Mouse (Mus musculus): ENCODE results near the gene Pcbp1. TPM values are rescaled to one million over a fixed set of nuclear protein-coding genes. Genes with fewer than 3 reads are reported as not detected.
A peak's percentile ranks its signal among the peaks of the same experiment; 100 is the strongest.

Pcbp1 gene
- polyA plus RNA-seq, 1 experiment from 2014 or later = 316 TPM

DNA sequence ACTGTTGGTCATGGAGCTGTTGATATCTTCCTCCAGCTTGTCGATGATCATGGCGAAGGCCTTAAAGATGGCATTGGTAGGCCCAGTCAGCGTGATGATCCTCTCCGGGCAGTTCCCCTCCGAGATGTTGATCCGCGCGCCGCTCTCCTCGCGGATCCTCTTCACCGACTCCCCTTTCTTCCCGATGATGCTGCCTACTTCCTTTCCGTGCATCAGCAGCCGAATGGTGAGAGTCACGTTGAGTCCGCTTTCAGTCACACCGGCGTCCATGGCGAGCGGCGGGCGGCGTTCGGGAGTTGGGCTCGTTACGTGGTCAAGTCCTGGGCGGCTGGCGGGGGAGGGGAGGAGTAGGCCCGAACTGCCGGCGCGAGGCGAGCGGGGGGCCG, 482 bp downstream of the Pcbp1 start:
- peak overlapping the region; percentile 95 for H3K4me3 ChIP-seq (replicated peaks; ENCODE audit: low read length)
- H3K4me2 ChIP-seq (replicated peaks) = peak overlapping the region; percentile 99
- no peaks in the 10 kb centered on the region for H3K9me3 ChIP-seq (ENCODE audit: control insufficient read depth, low read length)
- peaks cover 28% of the 10 kb centered on the region for H3K4me1 ChIP-seq (replicated peaks; ENCODE audit: control insufficient read depth, insufficient read depth, low read length)
- ATAC-seq (ENCODE audit: low FRiP score) (peak; percentile 25), DNase-seq (ENCODE audit: low spot score) (peak; percentile 47)
- peak overlapping the region; percentile 90 for H3K9ac ChIP-seq
- no peaks in the 10 kb centered on the region for H3K27me3 ChIP-seq (ENCODE audit: control insufficient read depth, insufficient read depth, low read length)
- peak overlapping the region; percentile 100 for H3K27ac ChIP-seq
- under 1% methylated on average over 29 of the region's 36 CpGs for WGBS
- H3K36me3 ChIP-seq (replicated peaks; ENCODE audit: control insufficient read depth, insufficient read depth) = peaks cover 30% of the 10 kb centered on the region

DNA sequence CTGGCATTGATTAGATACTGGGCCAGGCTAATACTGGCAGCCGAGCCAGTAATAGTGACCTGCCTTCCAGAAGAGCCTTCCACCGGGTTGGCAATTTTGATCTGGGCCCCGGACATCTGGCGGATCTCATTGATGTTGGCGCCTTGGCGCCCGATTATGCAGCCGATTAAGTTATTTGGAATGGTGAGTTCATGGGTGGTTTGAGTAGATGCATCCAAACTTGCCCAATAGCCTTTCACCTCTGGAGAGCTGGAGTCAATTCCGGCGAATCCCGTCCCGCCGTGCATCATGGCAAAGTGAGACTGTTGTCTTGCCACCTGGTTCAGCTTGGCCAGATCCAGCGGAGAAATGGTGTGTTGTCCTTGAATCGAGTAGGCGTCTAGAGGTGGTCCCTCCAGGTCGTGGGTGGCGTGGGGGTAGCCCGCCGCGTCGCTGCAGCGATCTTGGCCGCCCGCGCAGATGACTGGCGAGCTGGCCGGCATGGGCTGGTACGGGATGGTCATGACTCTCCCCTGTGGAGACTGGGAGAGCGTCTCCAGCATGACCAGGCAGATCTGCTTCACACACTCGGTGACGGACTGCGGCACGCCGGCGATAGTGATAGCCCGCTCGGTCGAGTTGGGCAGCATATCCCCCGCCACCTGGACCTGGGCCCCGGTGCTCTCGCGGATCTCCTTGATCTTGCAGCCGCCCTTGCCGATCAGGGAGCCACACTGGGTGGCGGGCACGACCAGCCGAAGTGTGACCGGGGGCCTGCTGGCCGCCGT, 1.1 kb downstream of the Pcbp1 start:
- under 1% methylated on average over 51 of the region's 51 CpGs for WGBS
- Histone ChIP-seq H3K9me3 (ENCODE audit: control insufficient read depth, low read length) (no peaks in the 10 kb centered on the region), H3K4me1 (replicated peaks; ENCODE audit: control insufficient read depth, insufficient read depth, low read length) (peaks cover 28% of the 10 kb centered on the region), H3K4me3 (replicated peaks; ENCODE audit: low read length) (peak overlapping the region; percentile 95), H3K27me3 (ENCODE audit: control insufficient read depth, insufficient read depth, low read length) (no peaks in the 10 kb centered on the region), H3K4me2 (replicated peaks) (peak overlapping the region; percentile 99), H3K9ac (peak overlapping the region; percentile 90), H3K27ac (peak overlapping the region; percentile 100), H3K36me3 (replicated peaks; ENCODE audit: control insufficient read depth, insufficient read depth) (peaks cover 27% of the 10 kb centered on the region)
- ATAC-seq (ENCODE audit: low FRiP score) (0 out of 2 replicates have a peak, but pooled peaks have one; percentile 14), DNase-seq (ENCODE audit: low spot score) (no peak)

DNA sequence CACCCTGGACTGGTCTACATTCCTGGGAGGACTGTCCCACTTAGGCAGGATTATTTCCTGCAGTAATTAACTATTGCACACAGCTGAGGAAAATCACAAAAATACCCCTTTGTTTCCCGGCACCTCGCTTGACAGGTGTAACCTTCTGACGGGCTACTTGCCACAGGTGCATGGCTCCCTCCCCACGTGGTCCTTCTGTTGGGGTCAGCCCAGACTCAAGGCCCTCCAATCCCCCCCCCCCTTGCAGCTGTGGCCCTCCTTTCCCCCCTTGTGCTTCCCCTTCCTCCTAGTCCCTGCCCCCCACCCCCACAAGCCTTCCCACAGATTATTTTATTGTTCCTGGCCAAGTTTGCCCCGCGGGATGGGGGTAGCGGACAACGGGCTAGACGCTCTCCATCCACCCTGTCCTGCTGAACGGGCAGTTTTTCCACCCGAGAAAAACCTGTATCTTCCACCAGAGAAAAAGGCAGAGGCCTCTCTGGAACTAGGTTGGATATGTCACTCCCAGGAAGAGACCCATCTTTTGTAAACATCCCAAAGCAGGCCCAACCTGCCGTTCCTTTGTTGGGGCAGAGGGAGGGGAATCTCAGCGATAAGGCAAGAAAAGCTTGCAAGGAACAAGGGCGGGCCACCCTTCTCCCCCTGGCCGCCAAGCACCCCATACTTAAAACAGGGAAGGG, 2.2 kb downstream of the Pcbp1 start:
- Histone ChIP-seq H3K4me3 (replicated peaks; ENCODE audit: low read length) (peak overlapping the region; percentile 95), H3K4me2 (replicated peaks) (peak overlapping the region; percentile 99), H3K27me3 (ENCODE audit: control insufficient read depth, insufficient read depth, low read length) (no peaks in the 10 kb centered on the region), H3K9ac (peak overlapping the region; percentile 90), H3K27ac (peak overlapping the region; percentile 100), H3K9me3 (ENCODE audit: control insufficient read depth, low read length) (no peaks in the 10 kb centered on the region), H3K4me1 (replicated peaks; ENCODE audit: control insufficient read depth, insufficient read depth, low read length) (peaks cover 28% of the 10 kb centered on the region), H3K36me3 (replicated peaks; ENCODE audit: control insufficient read depth, insufficient read depth) (peaks cover 21% of the 10 kb centered on the region)
- DNase-seq (ENCODE audit: low spot score) = peak; percentile 25
- WGBS = under 1% methylated on average over 15 of the region's 15 CpGs
- ATAC-seq (ENCODE audit: low FRiP score) = no peak

DNA sequence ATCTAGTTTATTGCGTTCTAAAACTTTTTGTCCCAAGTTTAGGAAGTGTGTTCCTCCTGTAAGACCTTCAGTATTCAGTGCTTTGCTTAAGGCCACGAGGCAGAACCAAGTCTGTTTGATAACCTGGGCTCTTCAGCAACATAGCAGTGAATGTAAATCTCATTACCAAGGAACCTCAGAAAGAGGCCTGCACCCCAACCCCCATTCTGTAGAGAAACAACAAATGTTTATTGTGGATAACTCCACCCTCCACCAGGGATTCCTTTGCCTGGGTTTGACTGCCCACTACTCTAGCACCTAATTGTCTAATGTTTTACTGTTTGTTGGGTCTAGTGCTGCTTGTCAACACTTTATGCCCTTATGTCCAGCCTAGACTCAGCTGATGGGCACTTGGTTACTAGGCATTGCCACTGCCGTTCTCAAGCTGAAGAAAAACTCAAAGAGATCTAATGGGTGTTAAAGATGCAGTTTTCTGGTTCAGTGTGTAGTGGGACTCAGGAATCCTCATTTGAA, 2.8 kb downstream of the Pcbp1 start:
- peaks cover 21% of the 10 kb centered on the region for H3K36me3 ChIP-seq (replicated peaks; ENCODE audit: control insufficient read depth, insufficient read depth)
- no peaks in the 10 kb centered on the region for H3K9me3 ChIP-seq (ENCODE audit: control insufficient read depth, low read length)
- DNase-seq (ENCODE audit: low spot score) (no peak), ATAC-seq (ENCODE audit: low FRiP score) (no peak)
- H3K27ac ChIP-seq = peak overlapping the region; percentile 100
- peak overlapping the region; percentile 95 for H3K4me3 ChIP-seq (replicated peaks; ENCODE audit: low read length)
- peak overlapping the region; percentile 99 for H3K4me2 ChIP-seq (replicated peaks)
- H3K9ac ChIP-seq = peak overlapping the region; percentile 90
- peaks cover 25% of the 10 kb centered on the region for H3K4me1 ChIP-seq (replicated peaks; ENCODE audit: control insufficient read depth, insufficient read depth, low read length)
- WGBS = 38% methylated on average over 3 of the region's 3 CpGs
- no peaks in the 10 kb centered on the region for H3K27me3 ChIP-seq (ENCODE audit: control insufficient read depth, insufficient read depth, low read length)

DNA sequence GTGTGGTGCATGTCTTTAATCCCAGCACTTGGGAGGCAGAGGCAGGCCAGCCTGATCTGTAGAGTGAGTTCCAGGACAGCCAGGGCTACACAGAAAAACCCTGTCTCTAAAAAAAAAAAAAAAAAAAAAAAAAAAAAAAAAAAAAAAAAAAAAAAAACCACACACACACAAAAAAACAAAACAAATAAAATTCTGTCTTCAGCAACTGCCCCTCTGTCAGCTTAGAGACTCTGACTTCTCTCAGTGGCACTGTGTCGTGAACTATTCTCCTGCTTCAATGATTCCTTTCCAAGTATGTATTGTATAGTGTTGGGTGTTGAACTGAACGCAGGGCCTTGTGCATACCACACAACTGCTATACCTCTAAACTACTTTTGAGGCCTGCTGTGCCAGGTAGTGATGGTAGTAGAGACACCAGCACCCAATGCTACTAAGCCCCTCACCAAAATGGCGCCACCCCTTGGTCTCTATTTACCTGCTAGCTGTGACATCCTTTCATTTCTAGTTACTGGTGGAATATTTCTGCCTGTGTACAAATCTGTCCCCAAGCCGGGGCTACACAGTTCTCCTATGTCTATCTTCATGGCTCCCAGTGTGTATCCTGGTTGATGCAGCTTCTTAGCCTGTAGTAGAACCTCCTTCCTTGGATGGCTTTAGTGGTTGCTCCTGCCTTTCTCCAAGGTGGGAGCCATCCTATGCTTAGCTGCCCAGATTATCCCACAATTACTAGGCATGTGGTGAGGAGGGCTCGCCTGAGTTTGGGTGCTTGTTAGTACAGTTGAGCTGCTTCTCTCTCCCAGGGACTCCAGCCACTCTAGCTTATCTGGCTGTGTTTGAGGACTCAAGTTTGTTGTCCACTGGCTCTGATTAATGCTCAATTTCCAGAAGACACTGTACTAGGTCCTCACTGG, 3.9 kb downstream of the Pcbp1 start:
- Histone ChIP-seq H3K4me3 (replicated peaks; ENCODE audit: low read length) (no peak overlapping the region), H3K27me3 (ENCODE audit: control insufficient read depth, insufficient read depth, low read length) (no peaks in the 10 kb centered on the region), H3K9ac (peak overlapping the region; percentile 90; the same call in 1 of the 2 replicates), H3K36me3 (replicated peaks; ENCODE audit: control insufficient read depth, insufficient read depth) (peaks cover 21% of the 10 kb centered on the region), H3K4me1 (replicated peaks; ENCODE audit: control insufficient read depth, insufficient read depth, low read length) (peaks cover 17% of the 10 kb centered on the region), H3K4me2 (replicated peaks) (peak overlapping the region; percentile 99), H3K9me3 (ENCODE audit: control insufficient read depth, low read length) (no peaks in the 10 kb centered on the region), H3K27ac (no peak overlapping the region)
- whole genome bisulfite sequencing = 83% methylated on average over 5 of the region's 5 CpGs
- ATAC-seq (ENCODE audit: low FRiP score) (no peak), DNase-seq (ENCODE audit: low spot score) (no peak)

DNA sequence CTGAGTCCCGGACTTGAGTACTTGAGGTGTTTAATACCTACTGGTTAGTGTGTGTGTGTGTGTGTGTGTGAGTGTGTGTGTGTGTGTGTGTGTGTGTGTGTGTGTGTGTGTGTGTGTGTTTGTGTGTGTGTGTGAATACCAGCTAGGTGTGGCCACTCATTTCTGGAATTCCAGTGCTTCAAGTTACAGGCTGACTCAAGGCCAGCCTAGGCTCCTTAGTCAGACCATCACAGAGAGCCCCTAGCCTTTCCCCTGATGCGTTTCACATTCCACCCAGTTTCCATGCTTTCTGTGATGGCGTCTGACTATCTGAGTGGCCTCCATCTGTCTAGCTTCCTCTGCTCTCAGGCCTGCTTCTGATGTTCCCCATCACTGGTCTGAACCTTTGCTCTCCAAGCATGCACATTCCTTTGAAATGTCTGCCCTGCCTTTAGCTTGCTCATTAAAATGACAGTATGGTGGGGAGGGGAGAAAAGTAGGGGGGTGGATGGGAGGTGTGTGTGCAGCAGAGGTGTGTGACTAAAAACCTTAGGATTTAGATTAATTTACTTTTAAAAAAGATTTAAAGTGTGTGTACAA, 6.3 kb downstream of the Pcbp1 start:
- ATAC-seq (ENCODE audit: low FRiP score) = no peak
- no peak overlapping the region for H3K9ac ChIP-seq
- no peak for DNase-seq (ENCODE audit: low spot score)
- H3K4me3 ChIP-seq (replicated peaks; ENCODE audit: low read length) = no peak overlapping the region
- H3K9me3 ChIP-seq (ENCODE audit: control insufficient read depth, low read length) = no peaks in the 10 kb centered on the region
- H3K27ac ChIP-seq = no peak overlapping the region
- no peaks in the 10 kb centered on the region for H3K27me3 ChIP-seq (ENCODE audit: control insufficient read depth, insufficient read depth, low read length)
- peaks cover 16% of the 10 kb centered on the region for H3K4me1 ChIP-seq (replicated peaks; ENCODE audit: control insufficient read depth, insufficient read depth, low read length)
- WGBS = 78% methylated on average over 3 of the region's 3 CpGs
- H3K36me3 ChIP-seq (replicated peaks; ENCODE audit: control insufficient read depth, insufficient read depth) = peaks cover 21% of the 10 kb centered on the region
- no peak overlapping the region for H3K4me2 ChIP-seq (replicated peaks)

DNA sequence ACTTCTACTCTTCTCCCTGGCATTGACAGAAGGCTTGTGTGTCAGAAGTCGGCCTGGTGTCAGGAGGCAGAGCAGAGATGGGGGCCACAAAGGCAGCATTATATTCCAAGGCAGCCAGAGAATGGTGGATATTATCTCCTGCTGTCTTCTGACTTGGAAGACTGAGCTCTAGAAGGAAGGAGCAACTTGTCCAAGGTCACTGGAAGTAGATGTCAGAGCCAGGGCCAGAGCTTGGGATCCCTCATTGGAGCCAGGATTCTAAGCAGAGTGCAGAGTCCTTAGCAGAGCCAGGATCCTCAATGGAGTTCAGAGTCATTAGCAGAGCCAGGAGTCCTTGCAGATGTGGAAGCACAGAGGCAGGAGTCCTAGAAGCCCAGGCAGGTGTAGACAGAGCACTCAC, 10.1 kb downstream of the Pcbp1 start:
- WGBS = 79% methylated on average over 1 of the region's 1 CpGs
- Histone ChIP-seq H3K27me3 (ENCODE audit: control insufficient read depth, insufficient read depth, low read length) (no peaks in the 10 kb centered on the region), H3K4me2 (replicated peaks) (no peak overlapping the region), H3K9ac (no peak overlapping the region), H3K4me1 (replicated peaks; ENCODE audit: control insufficient read depth, insufficient read depth, low read length) (no peaks in the 10 kb centered on the region), H3K4me3 (replicated peaks; ENCODE audit: low read length) (no peak overlapping the region), H3K9me3 (ENCODE audit: control insufficient read depth, low read length) (no peaks in the 10 kb centered on the region), H3K36me3 (replicated peaks; ENCODE audit: control insufficient read depth, insufficient read depth) (peaks cover 3% of the 10 kb centered on the region), H3K27ac (no peak overlapping the region)
- ATAC-seq (ENCODE audit: low FRiP score) (no peak), DNase-seq (ENCODE audit: low spot score) (no peak)

DNA sequence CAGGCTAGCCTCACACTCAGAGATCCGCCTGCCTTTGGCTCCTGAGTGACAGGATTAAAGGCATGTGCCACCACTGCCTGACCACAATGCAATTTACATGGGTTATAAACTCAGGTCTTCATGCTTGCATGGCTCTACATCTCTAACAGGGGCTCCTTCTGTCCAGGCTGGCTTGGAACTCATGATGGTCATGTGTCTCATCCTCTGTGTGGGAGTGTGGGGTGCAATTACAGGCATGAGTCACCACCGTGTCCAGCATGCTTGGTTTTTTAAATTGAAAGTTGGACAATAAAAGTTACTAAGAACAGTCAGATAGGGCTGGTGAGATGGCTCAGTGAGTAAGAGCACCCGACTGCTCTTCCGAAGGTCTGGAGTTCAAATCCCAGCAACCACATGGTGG, 12.8 kb downstream of the Pcbp1 start:
- H3K9ac ChIP-seq = no peak overlapping the region
- no peaks in the 10 kb centered on the region for H3K9me3 ChIP-seq (ENCODE audit: control insufficient read depth, low read length)
- no peaks in the 10 kb centered on the region for H3K4me1 ChIP-seq (replicated peaks; ENCODE audit: control insufficient read depth, insufficient read depth, low read length)
- H3K36me3 ChIP-seq (replicated peaks; ENCODE audit: control insufficient read depth, insufficient read depth) = no peaks in the 10 kb centered on the region
- no peaks in the 10 kb centered on the region for H3K27me3 ChIP-seq (ENCODE audit: control insufficient read depth, insufficient read depth, low read length)
- 93% methylated on average over 4 of the region's 4 CpGs for WGBS
- no peak overlapping the region for H3K4me2 ChIP-seq (replicated peaks)
- no peak for ATAC-seq (ENCODE audit: low FRiP score)
- no peak for DNase-seq (ENCODE audit: low spot score)
- no peak overlapping the region for H3K27ac ChIP-seq
- no peak overlapping the region for H3K4me3 ChIP-seq (replicated peaks; ENCODE audit: low read length)

Data from hindbrain, embryonic 14.5 days (tissue).